Mouse (Mus musculus) layer of hippocampus, postnatal 36 days (tissue): Measurements from ENCODE around the gene Gtsf1. TPM values are rescaled to one million over a fixed set of nuclear protein-coding genes. Genes with fewer than 3 reads are reported as not detected.

Source experiments
- DNase-seq, 2 experiments: peaks; one replicate each; pipeline ENCODE4 v3.0.0; 2022
- total RNA-seq, 2 experiments: library from RNA; stranded (reverse); gene quantifications; 2 replicates each; pipeline ENCODE4 v1.2.3; 2021

Gene Gtsf1
- total RNA-seq, 2 experiments from 2014 or later, result not detected

- no peak for DNase-seq
These were observed 74.1 kb downstream of the Gtsf1 start for GRCm38 (mm10) chr15:103356130-103356529.

- no peak for DNase-seq
These were observed 74.8 kb downstream of the Gtsf1 start for GRCm38 (mm10) chr15:103355420-103355819.

GRCm38 (mm10) chr15:103354690-103355089, 75.6 kb downstream of the Gtsf1 start:
- DNase-seq, result no peak

- no peak for DNase-seq
These were observed 76.6 kb downstream of the Gtsf1 start for GRCm38 (mm10) chr15:103353511-103354256.

- no peak for DNase-seq
These were observed 77.4 kb downstream of the Gtsf1 start for GRCm38 (mm10) chr15:103352856-103353255.

Other genes with a start within 250 kb of the Gtsf1 start
- gene Cbx5, start 190.7 kb downstream of the Gtsf1 start, total RNA-seq, result 100 to 1,000 TPM; 188 to 189 TPM
- gene Hnrnpa1, start 190.0 kb downstream of the Gtsf1 start, total RNA-seq, result 100 to 1,000 TPM; 257 to 272 TPM
- under 1 TPM in 1 of 2 experiments, not detected in 1; 0.23 TPM for gene Nfe2, start 172.1 kb downstream of the Gtsf1 start, total RNA-seq
- 100 to 1,000 TPM in 1 of 2 experiments, 10 to 100 TPM in 1; 93.2 to 103 TPM for gene Copz1, start 157.8 kb downstream of the Gtsf1 start, total RNA-seq
- gene Gpr84, start 119.9 kb downstream of the Gtsf1 start, total RNA-seq, result under 1 TPM; 0.25 to 0.66 TPM
- gene Zfp385a, start 90.4 kb downstream of the Gtsf1 start, total RNA-seq, result 10 to 100 TPM; 38.7 to 39.7 TPM
- 1 to 10 TPM; 1.4 to 1.9 TPM for gene Itga5, start 63.7 kb downstream of the Gtsf1 start, total RNA-seq
- not detected for gene Gtsf2, start 18.0 kb upstream of the Gtsf1 start, total RNA-seq
- 1 to 10 TPM; 7.0 to 7.3 TPM for gene Nckap1l, start 23.3 kb upstream of the Gtsf1 start, total RNA-seq
- 10 to 100 TPM; 95.3 to 97.7 TPM for gene Pde1b, start 72.6 kb upstream of the Gtsf1 start, total RNA-seq
- gene Ppp1r1a, start 107.5 kb upstream of the Gtsf1 start, total RNA-seq, result 100 to 1,000 TPM in 1 of 2 experiments, 10 to 100 TPM in 1; 99.1 to 123 TPM
- 1 to 10 TPM; 1.3 to 1.6 TPM for gene Glycam1, start 134.6 kb upstream of the Gtsf1 start, total RNA-seq